Mouse (Mus musculus): Measurements from ENCODE around the gene Farp1.

DNA sequence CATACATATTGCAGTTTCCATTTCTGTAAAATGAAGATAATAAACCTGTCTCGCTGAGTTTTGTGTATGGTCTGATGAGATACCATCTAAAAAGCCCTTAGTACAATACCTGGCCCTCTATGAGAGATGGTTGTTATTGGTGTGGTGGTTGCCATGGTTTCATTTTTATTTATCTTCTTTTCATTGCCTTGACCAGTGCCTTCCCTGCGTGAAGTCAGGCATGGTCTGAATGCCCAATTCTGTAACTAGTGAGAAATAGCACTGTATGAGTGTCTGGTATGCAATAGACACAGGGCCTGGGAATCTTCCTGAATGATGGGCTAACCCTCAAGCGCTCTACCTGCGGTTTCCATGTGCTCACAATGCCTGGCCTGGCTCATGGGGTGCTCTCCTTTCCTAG lies 201.7 kb downstream of the Farp1 start:
- TF ChIP-seq CTCF (conservative IDR thresholded peaks at IDR 0.05; ENCODE audit: insufficient read depth, insufficient read length, low read depth, low read length) (no peak), POLR2A (IDR thresholded peaks at IDR 0.05; ENCODE audit: low read depth, low read length) (no peak)
